Mouse (Mus musculus) liver, adult 2 months (tissue): ENCODE results near the gene Ccdc30.
A peak's percentile ranks its signal among the peaks of the same experiment; 100 is the strongest.

Experiments used
- CTCF ChIP-seq: fragments of 200-500 bp; IDR thresholded peaks from 2 replicates; pipeline ENCODE4 v1.5.1; 2011; ENCODE audit warnings: low read depth, low read length, control low read depth
- POLR2A ChIP-seq: fragments of 200-500 bp; IDR thresholded peaks from 2 replicates; pipeline ENCODE4 v1.6.1; 2011; ENCODE audit warnings: low read length, control low read depth; ENCODE audit not compliant: insufficient read depth; ENCODE audit errors: extremely low read depth

DNA sequence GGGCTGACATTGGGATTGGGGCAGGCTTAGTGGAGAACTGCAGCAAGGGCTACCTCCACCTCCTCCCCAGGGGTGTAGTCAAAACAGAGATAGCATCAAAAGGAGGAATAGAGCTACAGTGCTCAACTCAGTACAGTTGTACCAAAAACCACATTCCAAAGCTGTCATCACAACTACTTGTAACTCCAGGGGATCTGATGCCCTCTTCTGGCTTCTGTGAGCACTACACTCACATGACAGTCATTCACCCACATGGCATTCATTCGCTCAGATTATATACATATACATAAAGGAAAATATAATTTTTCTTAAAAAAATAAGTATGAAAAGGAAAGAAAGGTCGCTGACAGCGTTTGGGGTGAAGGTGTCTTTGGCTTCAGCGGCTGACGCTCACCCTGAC is 45.0 kb upstream of the Ccdc30 start:
- TF ChIP-seq CTCF (0 out of 2 replicates have a peak, but pooled peaks have one; percentile 12), POLR2A (no peak)
